Mouse (Mus musculus) erythroblast, embryonic 14.5 days (primary cell): ENCODE measurements around the gene Bsn. TPM values are rescaled to one million over a fixed set of nuclear protein-coding genes. Genes with fewer than 3 reads are reported as not detected.

Experiments used
- H3K27me3 ChIP-seq: 2 replicates; pipeline ENCODE4 v1.6.1; 2012; ENCODE audit warnings: inconsistent platforms; ENCODE audit not compliant: control insufficient read depth
- H3K36me3 ChIP-seq: 2 replicates; pipeline ENCODE4 v1.6.1; 2012; ENCODE audit warnings: mild to moderate bottlenecking, inconsistent platforms; ENCODE audit not compliant: control insufficient read depth
- H3K4me1 ChIP-seq: 2 replicates; pipeline ENCODE4 v1.6.1; 2012; ENCODE audit warnings: inconsistent platforms; ENCODE audit not compliant: control insufficient read depth
- H3K4me3 ChIP-seq: replicated peaks from 2 replicates; pipeline ENCODE3; 2012; ENCODE audit warnings: moderate library complexity, mild to moderate bottlenecking, inconsistent platforms
- H3K9me3 ChIP-seq: 2 replicates; pipeline ENCODE4 v1.6.1; 2012; ENCODE audit warnings: low read length, inconsistent platforms, mixed read lengths; ENCODE audit not compliant: control insufficient read depth
- GATA1 ChIP-seq: IDR thresholded peaks from 2 replicates; pipeline ENCODE4 v1.6.1; 2012; ENCODE audit warnings: low read length, inconsistent platforms, mixed read lengths
- TAL1 ChIP-seq: IDR thresholded peaks from 3 replicates; pipeline ENCODE4 v1.6.1; 2012; ENCODE audit warnings: low read length, inconsistent platforms, mixed read lengths
- polyA plus RNA-seq: library from polyadenylated mRNA; stranded (reverse); fragments of >175 nt; gene quantifications from 2 replicates; pipeline ENCODE4 v1.2.3, GENCODE M21; 2012

The Bsn gene
- polyA plus RNA-seq, 1 experiment = 0.07 TPM

GRCm38 (mm10) chr9:108111593-108112121 lies 78.5 kb downstream of the Bsn start:
- Histone ChIP-seq H3K9me3 (peaks cover 8% of the 10 kb centered on the region), H3K27me3 (peaks cover 50% of the 10 kb centered on the region), H3K36me3 (no peaks in the 10 kb centered on the region), H3K4me3 (no peak overlapping the region), H3K4me1 (peaks cover 11% of the 10 kb centered on the region)
- no peak for TF ChIP-seq TAL1
- TF ChIP-seq GATA1 = no peak

DNA sequence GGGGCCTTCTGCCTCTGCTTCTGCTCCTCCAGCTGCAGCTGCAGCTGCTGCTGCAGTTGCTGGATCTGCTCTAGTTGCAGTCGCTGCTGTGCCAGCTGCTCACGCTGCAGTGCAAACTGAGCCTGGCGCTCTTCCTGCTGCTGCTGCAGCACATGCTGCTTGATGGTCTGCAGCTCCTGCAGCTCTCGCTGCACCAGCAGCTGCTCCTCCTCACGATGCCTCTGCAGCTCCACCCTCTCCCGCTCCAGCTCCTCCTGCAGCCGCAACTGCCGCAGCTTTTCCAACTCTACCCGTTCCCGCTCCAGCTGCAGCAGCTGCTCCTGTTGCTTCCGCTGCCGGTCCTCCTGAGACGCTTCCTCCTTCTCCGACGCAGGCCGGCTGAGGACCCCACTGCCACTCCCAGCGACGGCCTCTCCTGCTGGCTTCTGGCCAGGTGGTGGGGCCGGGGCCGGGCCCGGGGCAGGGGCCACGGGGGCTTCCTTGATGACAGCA lies 79.0 kb downstream of the Bsn start:
- TF ChIP-seq GATA1 (no peak), TAL1 (no peak)
- peaks cover 49% of the 10 kb centered on the region for H3K27me3 ChIP-seq
- peaks cover 16% of the 10 kb centered on the region for H3K4me1 ChIP-seq
- H3K4me3 ChIP-seq = no peak overlapping the region
- no peaks in the 10 kb centered on the region for H3K36me3 ChIP-seq
- peaks cover 8% of the 10 kb centered on the region for H3K9me3 ChIP-seq

- Histone ChIP-seq H3K27me3 (peaks cover 39% of the 10 kb centered on the region), H3K36me3 (no peaks in the 10 kb centered on the region), H3K4me1 (peaks cover 26% of the 10 kb centered on the region), H3K4me3 (no peak overlapping the region), H3K9me3 (peaks cover 6% of the 10 kb centered on the region)
- TF ChIP-seq TAL1 (no peak), GATA1 (no peak)
These were observed 80.0 kb downstream of the Bsn start for GRCm38 (mm10) chr9:108110160-108110559.

DNA sequence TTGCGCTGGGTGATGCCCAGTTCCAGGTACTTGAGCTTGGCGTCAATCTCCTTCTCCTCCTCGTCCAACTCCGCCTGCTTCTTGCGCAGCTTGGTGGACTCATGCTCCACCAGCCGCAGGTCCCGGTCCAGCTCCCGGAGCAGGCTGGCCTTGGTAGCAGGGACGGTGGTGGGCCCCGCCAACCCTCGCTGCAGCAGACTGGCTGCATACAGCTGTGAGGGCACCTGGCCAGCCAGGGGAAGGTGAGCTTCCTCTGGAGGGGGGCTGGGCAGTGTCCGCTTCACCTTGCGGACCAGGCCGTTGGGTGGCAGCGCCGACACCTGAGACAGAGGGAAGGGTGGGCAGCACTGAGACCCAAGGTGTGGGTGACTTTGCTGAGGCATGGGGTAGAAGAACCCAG lies 82.3 kb downstream of the Bsn start:
- Histone ChIP-seq H3K36me3 (peaks cover 10% of the 10 kb centered on the region), H3K4me1 (peaks cover 48% of the 10 kb centered on the region), H3K27me3 (peaks cover 29% of the 10 kb centered on the region), H3K4me3 (no peak overlapping the region), H3K9me3 (no peaks in the 10 kb centered on the region; the same call in none of the 2 replicates)
- TF ChIP-seq GATA1 (no peak), TAL1 (no peak)

DNA sequence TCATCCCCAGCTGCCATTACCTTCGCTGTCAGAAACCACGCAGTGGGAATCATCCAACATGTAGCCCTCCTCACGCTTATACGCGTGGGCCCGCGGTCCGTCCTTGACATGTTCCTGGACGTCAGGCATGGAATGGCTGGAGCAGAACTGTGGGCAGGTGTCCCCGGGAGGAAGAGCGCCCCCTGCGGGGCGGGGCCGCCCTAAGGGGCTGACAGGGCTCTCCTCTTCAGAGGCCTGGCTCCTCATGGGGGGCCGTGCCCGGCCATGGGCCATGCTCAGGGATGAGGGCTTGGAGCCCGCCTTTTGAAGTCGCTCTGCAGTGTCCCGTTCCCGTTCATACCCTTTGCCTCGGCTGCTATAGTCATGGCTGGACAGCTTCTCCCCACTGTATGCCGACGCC lies 84.1 kb downstream of the Bsn start:
- peaks cover 23% of the 10 kb centered on the region for H3K36me3 ChIP-seq
- no peak overlapping the region for H3K4me3 ChIP-seq
- peaks cover 16% of the 10 kb centered on the region for H3K27me3 ChIP-seq
- peaks cover 54% of the 10 kb centered on the region for H3K4me1 ChIP-seq
- TF ChIP-seq TAL1 (no peak), GATA1 (no peak)
- H3K9me3 ChIP-seq = no peaks in the 10 kb centered on the region; the same call in none of the 2 replicates

DNA sequence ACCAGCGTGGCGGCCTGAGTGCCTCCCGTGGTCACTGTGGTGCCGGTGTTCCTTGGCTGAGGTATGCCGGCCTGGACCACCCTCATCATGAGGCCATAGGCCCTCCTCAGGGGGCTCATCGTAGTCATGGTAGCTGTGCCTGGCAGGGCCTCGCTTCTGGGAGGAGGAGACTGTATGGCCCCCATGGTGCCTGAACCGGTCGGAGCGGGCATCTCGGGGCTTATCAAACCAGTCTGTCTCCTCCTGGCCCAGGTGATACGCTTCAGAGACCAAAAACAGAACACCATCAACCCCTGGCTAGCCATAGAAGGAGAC lies 84.7 kb downstream of the Bsn start:
- no peak for TF ChIP-seq TAL1
- no peak for TF ChIP-seq GATA1
- Histone ChIP-seq H3K4me1 (peaks cover 52% of the 10 kb centered on the region), H3K9me3 (no peaks in the 10 kb centered on the region; the same call in none of the 2 replicates), H3K27me3 (peaks cover 10% of the 10 kb centered on the region), H3K36me3 (peaks cover 28% of the 10 kb centered on the region), H3K4me3 (peak overlapping the region; percentile 54)

DNA sequence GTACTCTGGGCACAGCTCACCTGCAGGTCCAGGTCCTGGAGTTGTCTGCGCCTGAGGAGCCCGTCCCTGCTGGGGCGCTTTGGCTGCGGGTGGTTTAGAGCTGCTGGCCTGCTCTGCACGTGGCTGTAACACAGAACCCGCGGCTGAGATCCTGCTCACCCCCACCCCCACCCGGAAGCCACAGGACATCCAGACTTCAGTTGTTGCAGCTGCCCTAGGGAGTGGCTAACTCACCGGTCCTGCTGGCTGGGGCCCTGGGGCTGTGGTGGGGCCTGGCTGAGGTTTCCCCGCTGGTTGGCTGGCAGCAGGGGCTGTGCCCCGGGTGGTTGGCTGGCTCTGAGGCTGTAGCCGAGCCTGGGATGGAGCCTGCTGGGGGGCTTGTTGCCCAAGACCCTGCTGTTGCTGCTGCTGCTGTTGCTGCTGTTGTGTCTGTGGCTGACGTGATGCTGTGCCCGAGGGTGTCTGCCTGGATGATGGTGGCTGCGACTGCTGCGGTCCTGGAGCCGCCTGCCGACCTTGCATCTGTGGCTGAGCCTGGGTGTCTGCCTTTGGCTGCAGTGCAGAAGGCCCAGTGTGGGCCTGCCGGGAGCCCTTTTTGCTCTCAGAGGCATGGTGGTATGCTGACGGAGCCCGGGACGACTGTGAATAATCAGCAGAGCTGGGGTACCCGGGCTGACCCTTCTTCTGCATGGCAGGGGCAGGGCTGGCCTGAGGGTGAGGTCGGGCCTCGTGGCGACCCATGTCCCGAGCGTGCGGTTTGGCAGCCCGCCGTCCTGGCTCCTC lies 85.2 kb downstream of the Bsn start:
- Histone ChIP-seq H3K4me3 (peak overlapping the region; percentile 54), H3K36me3 (peaks cover 30% of the 10 kb centered on the region), H3K9me3 (no peaks in the 10 kb centered on the region; the same call in none of the 2 replicates), H3K4me1 (peaks cover 50% of the 10 kb centered on the region), H3K27me3 (peaks cover 5% of the 10 kb centered on the region)
- TF ChIP-seq GATA1 = no peak
- no peak for TF ChIP-seq TAL1

DNA sequence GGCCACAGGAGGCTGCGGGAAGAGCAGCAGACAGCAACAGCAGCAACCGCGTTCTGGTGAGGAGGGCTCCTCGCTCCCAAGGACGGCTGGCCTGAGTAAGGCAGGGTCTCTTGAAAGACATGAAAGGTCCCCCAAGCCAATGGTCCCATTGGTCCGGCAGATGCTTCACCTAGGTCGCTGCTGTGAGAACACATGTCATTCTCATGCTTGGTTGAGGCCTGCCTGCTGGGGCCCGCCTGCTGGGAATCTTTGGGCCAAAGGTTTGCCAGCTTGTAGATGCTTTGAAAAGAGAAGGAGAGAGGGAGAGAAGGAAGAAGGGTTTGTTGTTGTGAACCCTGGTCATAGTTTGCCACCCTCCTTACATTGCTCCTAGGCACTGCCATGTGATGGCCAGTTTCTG lies 90.6 kb downstream of the Bsn start:
- peaks cover 74% of the 10 kb centered on the region for H3K36me3 ChIP-seq

GRCm38 (mm10) chr9:108095949-108096712 lies 94.1 kb downstream of the Bsn start:
- Histone ChIP-seq H3K4me3 (peak overlapping the region; percentile 86), H3K4me1 (peaks cover 77% of the 10 kb centered on the region), H3K9me3 (no peaks in the 10 kb centered on the region), H3K27me3 (no peaks in the 10 kb centered on the region), H3K36me3 (peaks cover 82% of the 10 kb centered on the region)
- no peak for TF ChIP-seq GATA1
- TF ChIP-seq TAL1 = no peak

More for the DNA sequence above, 90.6 kb downstream of the Bsn start:
- peaks cover 74% of the 10 kb centered on the region for H3K4me1 ChIP-seq
- TF ChIP-seq GATA1 (no peak), TAL1 (no peak)
- H3K9me3 ChIP-seq = no peaks in the 10 kb centered on the region
- H3K27me3 ChIP-seq = no peaks in the 10 kb centered on the region
- no peak overlapping the region for H3K4me3 ChIP-seq
